Mouse (Mus musculus) CD4-positive naive resting alpha-beta T cell, adult 57 days (primary cell): Measurements from ENCODE around the gene Scgb1a1. TPM values are rescaled to one million over a fixed set of nuclear protein-coding genes. Genes with fewer than 3 reads are reported as not detected.

Experiments used
- total RNA-seq: library from RNA; stranded (reverse); gene quantifications from one replicate; pipeline ENCODE4 v1.2.4, GENCODE M21; 2023

Scgb1a1 gene
- total RNA-seq: not detected

GRCm38 (mm10) chr19:9087821-9088220 lies at the start of gene Scgb1a1:
Gene Scgb1a1, minus strand, starts transcription at chr19:9087958.

GRCm38 (mm10) chr19:9135512-9136331 lies 48.0 kb upstream of the Scgb1a1 start, which contains the start of gene Asrgl1:
Gene Asrgl1, minus strand, starts transcription at chr19:9135636.

Other genes starting within 250 kb of the Scgb1a1 start
- gene Gng3, start 248.8 kb downstream of the Scgb1a1 start, total RNA-seq: not detected
- gene Lrrn4cl, start 237.2 kb downstream of the Scgb1a1 start, total RNA-seq: 1.0 TPM
- gene Ubxn1, start 216.5 kb downstream of the Scgb1a1 start, total RNA-seq: 118 TPM
- 36.8 TPM for gene Uqcc3, start 207.0 kb downstream of the Scgb1a1 start, total RNA-seq
- 15.5 TPM for gene Lbhd1, start 204.2 kb downstream of the Scgb1a1 start, total RNA-seq
- gene Gm49403, start 204.0 kb downstream of the Scgb1a1 start, total RNA-seq: not detected
- 28.3 TPM for gene 1810009A15Rik, start 199.1 kb downstream of the Scgb1a1 start, total RNA-seq
- not detected for gene Gm49416, start 199.0 kb downstream of the Scgb1a1 start, total RNA-seq
- gene Ints5, start 195.0 kb downstream of the Scgb1a1 start, total RNA-seq: 21.0 TPM
- gene Ganab, start 189.9 kb downstream of the Scgb1a1 start, total RNA-seq: 133 TPM
- gene B3gat3, start 167.6 kb downstream of the Scgb1a1 start, total RNA-seq: 47.9 TPM
- 4.2 TPM for gene Rom1, start 158.6 kb downstream of the Scgb1a1 start, total RNA-seq
- 81.1 TPM for gene Eml3, start 158.4 kb downstream of the Scgb1a1 start, total RNA-seq
- 190 TPM for gene Mta2, start 146.1 kb downstream of the Scgb1a1 start, total RNA-seq
- gene Tut1, start 134.1 kb downstream of the Scgb1a1 start, total RNA-seq: 37.9 TPM
- 593 TPM for gene Eef1g, start 120.9 kb downstream of the Scgb1a1 start, total RNA-seq
- gene Ahnak, start 98.7 kb downstream of the Scgb1a1 start, total RNA-seq: 73.0 TPM
- gene Asrgl1, start 47.7 kb upstream of the Scgb1a1 start, total RNA-seq: 10.7 TPM